Mouse (Mus musculus) C2C12 (cell line): ENCODE results near the gene Phkg1.

Source experiments
- CTCF ChIP-seq: IDR thresholded peaks from one replicate; pipeline ENCODE4 v1.5.1; 2011; ENCODE audit not compliant: control insufficient read depth, insufficient read depth, insufficient read length
- MAX ChIP-seq: IDR thresholded peaks from one replicate; pipeline ENCODE4 v1.6.1; 2011; ENCODE audit warnings: mild to moderate bottlenecking, control low read depth
- MYOD1 ChIP-seq: IDR thresholded peaks from one replicate; pipeline ENCODE4 v1.6.1; 2011; ENCODE audit warnings: low read depth; ENCODE audit not compliant: control insufficient read depth, insufficient read length
- MYOG ChIP-seq: IDR thresholded peaks from one replicate; pipeline ENCODE4 v1.6.1; 2011; ENCODE audit not compliant: control insufficient read depth, insufficient read length; ENCODE audit errors: extremely low read depth
- USF1 ChIP-seq: IDR thresholded peaks from one replicate; pipeline ENCODE4 v1.6.1; 2011; ENCODE audit warnings: low read depth, mild to moderate bottlenecking, control low read depth, moderate library complexity

GRCm38 (mm10) chr5:129871238-129871637 lies 27.1 kb downstream of the Phkg1 start:
- TF ChIP-seq CTCF: no peak
- no peak for TF ChIP-seq MAX
- no peak for TF ChIP-seq USF1
- no peak for TF ChIP-seq MYOD1
- TF ChIP-seq MYOG: no peak
